Mouse (Mus musculus) kidney, embryonic 14.5 days (tissue): ENCODE measurements at regions not wholly inside any gene's neighbourhood (a gene's known extent, or its start where the extent isn't known, plus 50 kb on each side); places are given as distances from the start of the nearest gene placed in this dataset.
"Not testable (repeated sequence)": the region's sequence is repeated elsewhere in the genome, so short reads cannot be mapped to it uniquely, and the experiment has no call there.

Experiments used
- ATAC-seq: fragments of 200-750 bp; cut with Nextera tagmentation; 2 replicates; pipeline ENCODE4 v1.8.0; 2017; ENCODE audit warnings: moderate number of reproducible peaks, mild to moderate bottlenecking, moderate TSS enrichment, moderate library complexity; ENCODE audit not compliant: low FRiP score, low TSS enrichment
- H3K27ac ChIP-seq: fragments of 300-500 bp; sonication (generic); 2 replicates; pipeline ENCODE4 v1.5.1; 2014; ENCODE audit warnings: low read depth, mild to moderate bottlenecking, low read length, moderate library complexity, mixed read lengths
- H3K27me3 ChIP-seq: fragments of 300-500 bp; sonication (generic); 2 replicates; pipeline ENCODE4 v1.6.1; 2014; ENCODE audit warnings: mild to moderate bottlenecking, low read length; ENCODE audit not compliant: control insufficient read depth, insufficient read depth
- H3K36me3 ChIP-seq: fragments of 300-500 bp; sonication (generic); 2 replicates; pipeline ENCODE4 v1.6.1; 2014; ENCODE audit warnings: low read length, mixed read lengths; ENCODE audit not compliant: control insufficient read depth, insufficient read depth
- H3K4me1 ChIP-seq: fragments of 300-500 bp; sonication (generic); 2 replicates; pipeline ENCODE4 v1.6.1; 2014; ENCODE audit warnings: low read length, mixed read lengths; ENCODE audit not compliant: control insufficient read depth, insufficient read depth
- H3K4me2 ChIP-seq: fragments of 300-500 bp; sonication (generic); replicated peaks from 2 replicates; pipeline ENCODE4 v1.6.1; 2014; ENCODE audit warnings: low read depth, mild to moderate bottlenecking, low read length
- H3K4me3 ChIP-seq: fragments of 300-500 bp; sonication (generic); 2 replicates; pipeline ENCODE4 v1.5.1; 2014; ENCODE audit warnings: mild to moderate bottlenecking, low read length
- H3K9ac ChIP-seq: fragments of 300-500 bp; sonication (generic); 2 replicates; pipeline ENCODE4 v1.6.1; 2014; ENCODE audit warnings: low read depth, mild to moderate bottlenecking, low read length, moderate library complexity
- H3K9me3 ChIP-seq: fragments of 300-500 bp; sonication (generic); 2 replicates; pipeline ENCODE4 v1.6.1; 2016; ENCODE audit warnings: low read length; ENCODE audit not compliant: control insufficient read depth
- WGBS: fragments of 180-500 bp; shearing (Covaris S2); extraction: QIAGEN DNeasy Blood & Tissue Kit; methylation state at CpG from one replicate; pipeline ENCODE4 v1.1.7; 2014; 5-methylcytosine and 5-hydroxymethylcytosine counted together

DNA sequence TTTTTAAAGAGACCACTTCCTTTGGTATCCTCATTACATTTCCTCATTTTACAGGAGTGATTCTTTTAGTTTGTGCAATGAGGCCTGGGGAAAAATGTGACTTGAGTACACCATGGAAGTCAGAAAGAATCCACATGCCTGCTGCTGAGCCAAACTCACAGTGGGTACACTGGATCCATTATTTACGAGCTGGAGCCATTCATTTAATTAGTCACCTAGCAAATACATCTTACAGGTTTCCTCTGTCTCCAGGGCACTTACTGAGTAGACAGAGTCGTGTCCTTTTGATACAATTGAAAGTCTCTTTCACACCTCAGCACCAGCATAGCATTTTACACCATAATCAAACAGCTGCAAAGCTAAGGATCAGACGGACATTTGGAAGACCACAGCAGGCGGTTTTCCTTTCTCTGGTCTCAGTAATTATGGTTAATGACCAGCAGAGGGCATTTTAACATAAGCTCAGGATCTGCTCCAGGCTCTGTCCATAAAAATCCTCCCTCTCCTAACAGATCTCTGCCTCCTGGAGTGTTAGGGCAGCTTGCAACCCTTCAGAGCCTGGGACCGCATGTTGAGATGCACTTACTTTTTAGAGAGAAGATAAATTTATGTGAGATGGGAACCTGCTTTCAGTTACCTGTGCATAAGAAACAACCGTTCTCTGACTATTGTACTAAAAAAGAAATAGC lies 159.3 kb upstream of the Gm30302 start:
- H3K27ac ChIP-seq, H3K4me3 ChIP-seq, H3K9me3 ChIP-seq, H3K4me1 ChIP-seq, H3K9ac ChIP-seq, H3K4me2 ChIP-seq, H3K27me3 ChIP-seq, H3K36me3 ChIP-seq: not testable (repeated sequence)
- WGBS, result 16% methylated on average over 5 of the region's 6 CpGs
- ATAC-seq, result peak; percentile 72; the same call in 1 of the 2 replicates

DNA sequence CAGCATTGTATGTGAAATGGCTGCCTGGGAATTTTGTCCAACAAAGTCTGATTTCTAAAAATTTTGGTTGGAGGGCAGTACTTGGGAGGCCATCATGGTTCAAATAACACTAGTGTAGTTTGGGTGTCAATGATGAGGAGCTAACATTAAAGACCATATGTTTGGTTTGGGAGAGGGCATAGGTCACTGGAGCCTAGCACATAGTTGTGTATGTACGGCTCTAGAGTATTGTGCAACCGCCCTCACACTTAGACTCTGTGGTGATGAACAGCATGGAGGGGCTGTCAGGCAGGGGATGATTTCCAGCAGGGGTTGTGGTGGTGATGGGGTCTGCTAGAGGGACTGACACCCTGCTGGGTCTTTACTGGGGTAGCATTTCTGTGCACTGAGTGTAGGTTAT lies 117.0 kb upstream of the Gm30302 start:
- no peak overlapping the region for H3K4me2 ChIP-seq
- ATAC-seq, result no peak

More for the DNA sequence above, 117.0 kb upstream of the Gm30302 start:
- Histone ChIP-seq H3K4me3 (no peak overlapping the region), H3K9ac (no peak overlapping the region), H3K36me3 (no peaks in the 10 kb centered on the region), H3K27me3 (no peaks in the 10 kb centered on the region), H3K27ac (no peak overlapping the region), H3K4me1 (no peaks in the 10 kb centered on the region), H3K9me3 (no peaks in the 10 kb centered on the region)
- 91% methylated on average over 2 of the region's 2 CpGs for WGBS
